Mouse (Mus musculus) MEL (cell line): Measurements from ENCODE around the gene Cyb5d2. TPM values are rescaled to one million over a fixed set of nuclear protein-coding genes. Genes with fewer than 3 reads are reported as not detected.
"Not testable (repeated sequence)": the region's sequence is repeated elsewhere in the genome, so short reads cannot be mapped to it uniquely, and the experiment has no call there.

ENCODE experiments used
- DNase-seq: peaks from one replicate; pipeline ENCODE4 v3.0.0; 2011; ENCODE audit warnings: low read depth, low spot score
- H3K27ac ChIP-seq: 2 replicates; pipeline ENCODE4 v1.5.1; 2012; ENCODE audit warnings: low read depth, mild to moderate bottlenecking, control low read depth, low read length, moderate library complexity; ENCODE audit not compliant: control insufficient read depth
- H3K27me3 ChIP-seq, 2 experiments: fragments of 150-350 bp in 1 of 2; sonication (generic) in 1 of 2; 2 replicates each; pipeline ENCODE4 v1.6.1; 2012; ENCODE audit warnings: low read length in 2 of 2, mild to moderate bottlenecking in 2 of 2, improper control_type of control experiment in 1 of 2, moderate library complexity in 1 of 2; ENCODE audit not compliant: insufficient read depth in 2 of 2, control insufficient read depth in 1 of 2
- H3K36me3 ChIP-seq, 2 experiments: 2 replicates each; pipeline ENCODE4 v1.6.1; 2012 to 2014; ENCODE audit warnings: low read length in 2 of 2, improper control_type of control experiment in 1 of 2, inconsistent platforms in 1 of 2, mild to moderate bottlenecking in 1 of 2; ENCODE audit not compliant: insufficient read depth in 2 of 2, control insufficient read depth in 1 of 2
- H3K4me1 ChIP-seq, 2 experiments: fragments of 150-350 bp in 1 of 2; sonication (generic) in 1 of 2; 2 replicates each; pipeline ENCODE4 v1.6.1; 2012; ENCODE audit warnings: low read length in 2 of 2, improper control_type of control experiment in 1 of 2, mild to moderate bottlenecking in 1 of 2; ENCODE audit not compliant: insufficient read depth in 2 of 2, control insufficient read depth in 1 of 2
- H3K4me3 ChIP-seq, 2 experiments: fragments of 150-350 bp in 1 of 2; sonication (generic) in 1 of 2; 2 replicates each; pipeline ENCODE4 v1.5.1; 2012; ENCODE audit warnings: low read depth in 2 of 2, low read length in 2 of 2, mild to moderate bottlenecking in 2 of 2, moderate library complexity in 2 of 2, control low read depth in 1 of 2, improper control_type of control experiment in 1 of 2; ENCODE audit not compliant: control insufficient read depth in 1 of 2, insufficient read depth in 1 of 2
- H3K79me2 ChIP-seq: 2 replicates; pipeline ENCODE4 v1.6.1; 2012; ENCODE audit warnings: mild to moderate bottlenecking, low read length, moderate library complexity; ENCODE audit not compliant: control insufficient read depth, poor library complexity, insufficient read depth
- H3K9ac ChIP-seq: 2 replicates; pipeline ENCODE4 v1.6.1; 2012; ENCODE audit warnings: low read depth, mild to moderate bottlenecking, control low read depth, low read length, moderate library complexity; ENCODE audit not compliant: control insufficient read depth, poor library complexity, severe bottlenecking
- H3K9me3 ChIP-seq: fragments of 150-350 bp; sonication (generic); replicated peaks from 2 replicates; pipeline ENCODE4 v1.6.1; 2012; ENCODE audit warnings: mild to moderate bottlenecking, low read length, improper control_type of control experiment, moderate library complexity; ENCODE audit not compliant: insufficient read depth
- CHD2 ChIP-seq: IDR thresholded peaks from 2 replicates; pipeline ENCODE4 v1.6.1; 2011; ENCODE audit warnings: low read length, improper control_type of control experiment
- CTCF ChIP-seq, 3 experiments: IDR thresholded peaks in 2 of 3; conservative IDR thresholded peaks in 1 of 3; 2 replicates each; pipeline ENCODE4 v1.5.1; 2011 to 2012; ENCODE audit warnings: low read length in 3 of 3, low read depth in 2 of 3, mild to moderate bottlenecking in 2 of 3, improper control_type of control experiment in 1 of 3, inconsistent platforms in 1 of 3, mixed read lengths in 1 of 3, moderate library complexity in 1 of 3; ENCODE audit not compliant: control insufficient read depth in 1 of 3, insufficient read depth in 1 of 3, poor library complexity in 1 of 3, severe bottlenecking in 1 of 3
- E2F4 ChIP-seq: IDR thresholded peaks from 2 replicates; pipeline ENCODE4 v1.6.1; 2011; ENCODE audit warnings: low read depth, low read length, improper control_type of control experiment, borderline replicate concordance
- EP300 ChIP-seq, 2 experiments: IDR thresholded peaks; 2 replicates each; pipeline ENCODE4 v1.6.1; 2011; ENCODE audit warnings: improper control_type of control experiment in 2 of 2, low read length in 2 of 2, low read depth in 1 of 2, mild to moderate bottlenecking in 1 of 2
- HCFC1 ChIP-seq: IDR thresholded peaks from 2 replicates; pipeline ENCODE4 v1.6.1; 2012; ENCODE audit warnings: low read depth, mild to moderate bottlenecking, inconsistent platforms, low read length, improper control_type of control experiment, moderate library complexity
- MYB ChIP-seq: IDR thresholded peaks from 2 replicates; pipeline ENCODE4 v1.6.1; 2011; ENCODE audit warnings: mild to moderate bottlenecking, low read depth, low read length, improper control_type of control experiment
- MYC ChIP-seq: IDR thresholded peaks from 2 replicates; pipeline ENCODE4 v1.6.1; 2011; ENCODE audit warnings: low read depth, mild to moderate bottlenecking, low read length, improper control_type of control experiment, moderate library complexity
- NRF1 ChIP-seq: IDR thresholded peaks from 2 replicates; pipeline ENCODE4 v1.6.1; 2014; ENCODE audit warnings: low read depth, mild to moderate bottlenecking, inconsistent platforms, low read length, improper control_type of control experiment, moderate library complexity; ENCODE audit not compliant: poor library complexity, insufficient read depth, severe bottlenecking
- RAD21 ChIP-seq: IDR thresholded peaks from 2 replicates; pipeline ENCODE4 v1.6.1; 2011; ENCODE audit warnings: mild to moderate bottlenecking, low read depth, low read length, improper control_type of control experiment
- SMC3 ChIP-seq: IDR thresholded peaks from 2 replicates; pipeline ENCODE4 v1.6.1; 2011; ENCODE audit warnings: low read depth, low read length, improper control_type of control experiment
- TAL1 ChIP-seq: IDR thresholded peaks from 2 replicates; pipeline ENCODE4 v1.6.1; 2012; ENCODE audit warnings: mild to moderate bottlenecking, inconsistent platforms, low read length, moderate library complexity, mixed read lengths
- TCF12 ChIP-seq: IDR thresholded peaks from 2 replicates; pipeline ENCODE4 v1.6.1; 2014; ENCODE audit warnings: low read depth, mild to moderate bottlenecking, inconsistent platforms, low read length, improper control_type of control experiment, moderate library complexity
- UBTF ChIP-seq: IDR thresholded peaks from 2 replicates; pipeline ENCODE4 v1.6.1; 2012; ENCODE audit warnings: low read depth, mild to moderate bottlenecking, inconsistent platforms, low read length, improper control_type of control experiment, moderate library complexity, borderline replicate concordance; ENCODE audit not compliant: insufficient read depth
- USF1 ChIP-seq: IDR thresholded peaks from 2 replicates; pipeline ENCODE4 v1.6.1; 2014; ENCODE audit warnings: low read depth, mild to moderate bottlenecking, inconsistent platforms, low read length, improper control_type of control experiment, moderate library complexity
- polyA plus RNA-seq, 2 experiments: library from polyadenylated mRNA; stranded (reverse) in 1 of 2; unstranded in 1 of 2; fragments of >175 nt in 1 of 2; fragments of >200 nt in 1 of 2; gene quantifications; 2 replicates each; pipeline versions ENCODE4 v1.2.1 to v1.2.4; 2012; ENCODE audit warnings: low replicate concordance in 2 of 2, low read depth in 1 of 2; ENCODE audit not compliant: insufficient read length in 2 of 2, insufficient read depth in 1 of 2, missing spikeins in 1 of 2
- total RNA-seq: library from RNA; depleted of rRNA; stranded (reverse); fragments of 300-350 nt; gene quantifications from 2 replicates; pipeline ENCODE4 v1.2.3, GENCODE M21; 2012

The Cyb5d2 gene
- total and polyA plus RNA-seq, 3 experiments, result 4.6 to 7.2 TPM; not detected in 1

DNA sequence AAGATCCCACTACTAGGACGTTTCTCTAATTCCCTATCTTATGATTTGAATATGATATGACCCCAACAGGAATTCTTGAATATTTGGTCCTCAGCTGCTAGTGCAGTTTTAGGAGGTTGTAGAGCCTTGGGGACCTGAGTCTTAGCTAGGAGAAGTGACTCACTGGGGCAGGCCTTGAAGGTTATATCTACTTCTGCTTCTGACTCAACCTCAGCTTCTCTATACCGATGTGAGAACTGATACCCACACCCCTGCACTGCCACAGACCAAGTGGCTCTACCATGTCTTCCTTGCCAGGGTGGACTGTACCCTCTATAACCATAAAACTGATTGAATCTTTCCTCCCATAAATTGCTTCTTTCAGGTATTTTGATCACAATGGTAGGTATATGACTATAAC lies 13.8 kb downstream of the Cyb5d2 start:
- no peaks in the 10 kb centered on the region for H3K36me3 ChIP-seq
- DNase-seq, result no peak
- no peak overlapping the region for H3K9ac ChIP-seq
- no peaks in the 10 kb centered on the region for H3K79me2 ChIP-seq
- no peaks in the 10 kb centered on the region for H3K4me1 ChIP-seq
- no peak overlapping the region for H3K4me3 ChIP-seq
- H3K9me3 ChIP-seq, result no peaks in the 10 kb centered on the region
- H3K27ac ChIP-seq, result no peak overlapping the region
- TF ChIP-seq E2F4, result no peak
- no peak for TF ChIP-seq TAL1
- no peak for TF ChIP-seq HCFC1
- no peak for TF ChIP-seq CHD2
- no peak for TF ChIP-seq MYB
- TF ChIP-seq USF1, result no peak
- no peak for TF ChIP-seq UBTF
- no peak for TF ChIP-seq NRF1
- TF ChIP-seq CTCF (IDR thresholded peaks at IDR 0.05 in 2 of 3, conservative IDR thresholded peaks at IDR 0.05 in 1 of 3; ENCODE audit: control insufficient read depth in 1 of 3, insufficient read depth in 1 of 3, low read depth in 2 of 3, low read length in 3 of 3, poor library complexity in 1 of 3, severe bottlenecking in 1 of 3), result no peak
- no peak for TF ChIP-seq EP300 (IDR thresholded peaks at IDR 0.05; ENCODE audit: low read depth in 1 of 2, low read length in 2 of 2)
- no peaks in the 10 kb centered on the region for H3K27me3 ChIP-seq

DNA sequence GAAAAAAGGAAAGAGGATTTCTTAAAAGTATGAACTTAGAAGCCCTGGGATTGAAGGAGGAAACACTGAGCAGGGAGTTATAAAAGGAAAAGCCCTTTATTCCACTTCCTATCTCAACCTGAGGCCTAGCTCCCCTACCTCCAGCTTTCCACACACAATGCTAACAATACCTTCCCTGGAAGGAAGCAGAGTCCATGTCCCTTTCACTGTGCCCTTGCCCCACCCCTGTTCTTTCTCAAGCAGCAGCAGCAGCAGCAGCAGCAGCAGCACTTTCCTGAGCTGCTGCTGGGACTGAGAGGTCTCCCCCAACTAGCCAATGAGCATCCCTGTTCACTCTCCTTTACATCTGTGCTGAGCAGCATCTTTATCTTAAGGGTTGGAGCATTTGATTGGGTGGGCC lies 17.0 kb downstream of the Cyb5d2 start:
- TF ChIP-seq MYB, result no peak
- no peak for TF ChIP-seq TCF12
- H3K36me3 ChIP-seq, result no peaks in the 10 kb centered on the region
- no peak for DNase-seq
- H3K4me1 ChIP-seq, result no peaks in the 10 kb centered on the region
- H3K4me3 ChIP-seq, result no peak overlapping the region
- H3K9me3 ChIP-seq, result no peaks in the 10 kb centered on the region
- no peak overlapping the region for H3K9ac ChIP-seq
- no peaks in the 10 kb centered on the region for H3K27me3 ChIP-seq
- H3K27ac ChIP-seq, result no peak overlapping the region
- no peaks in the 10 kb centered on the region for H3K79me2 ChIP-seq

DNA sequence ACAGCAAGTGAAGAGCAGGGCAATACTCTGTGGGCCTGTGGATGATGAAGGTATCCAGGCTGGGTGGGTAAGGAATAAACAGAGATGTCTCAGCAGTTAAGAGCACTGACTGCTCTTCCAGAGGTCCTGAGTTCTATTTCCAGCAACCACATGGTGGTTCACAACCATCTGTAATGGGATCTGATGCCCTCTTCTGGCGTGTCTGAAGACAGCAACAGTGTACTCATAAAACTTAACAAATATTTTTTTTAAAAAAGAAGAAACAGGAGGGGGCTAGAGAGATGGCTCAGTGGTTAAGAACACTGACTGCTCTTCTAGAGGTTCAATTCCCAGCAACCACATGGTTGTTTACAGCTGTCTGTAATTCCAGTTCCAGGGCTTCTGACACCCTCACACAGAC lies 23.3 kb downstream of the Cyb5d2 start:
- not testable (repeated sequence) for H3K36me3 ChIP-seq, H3K4me1 ChIP-seq, H3K4me3 ChIP-seq, H3K27ac ChIP-seq, H3K9me3 ChIP-seq, H3K79me2 ChIP-seq
- TF ChIP-seq MYC (peak; percentile 66; the same call in 1 of the 2 replicates), SMC3 (peak; percentile 43), CTCF (IDR thresholded peaks at IDR 0.05 in 2 of 3, conservative IDR thresholded peaks at IDR 0.05 in 1 of 3; ENCODE audit: control insufficient read depth in 1 of 3, insufficient read depth in 1 of 3, low read depth in 2 of 3, low read length in 3 of 3, poor library complexity in 1 of 3, severe bottlenecking in 1 of 3) (peak in 1 of 3 experiments; percentile 36; a peak in 2 of 6 replicates), RAD21 (peak; percentile 20)
- TF ChIP-seq, all 39 proteins: peak for 4; not testable (repeated sequence) for 35
- DNase-seq, H3K9ac ChIP-seq, H3K27me3 ChIP-seq: not testable (repeated sequence)
